Comparison of ENCODE assay signal across 24 mouse cellular contexts in the genomic region with DNA sequence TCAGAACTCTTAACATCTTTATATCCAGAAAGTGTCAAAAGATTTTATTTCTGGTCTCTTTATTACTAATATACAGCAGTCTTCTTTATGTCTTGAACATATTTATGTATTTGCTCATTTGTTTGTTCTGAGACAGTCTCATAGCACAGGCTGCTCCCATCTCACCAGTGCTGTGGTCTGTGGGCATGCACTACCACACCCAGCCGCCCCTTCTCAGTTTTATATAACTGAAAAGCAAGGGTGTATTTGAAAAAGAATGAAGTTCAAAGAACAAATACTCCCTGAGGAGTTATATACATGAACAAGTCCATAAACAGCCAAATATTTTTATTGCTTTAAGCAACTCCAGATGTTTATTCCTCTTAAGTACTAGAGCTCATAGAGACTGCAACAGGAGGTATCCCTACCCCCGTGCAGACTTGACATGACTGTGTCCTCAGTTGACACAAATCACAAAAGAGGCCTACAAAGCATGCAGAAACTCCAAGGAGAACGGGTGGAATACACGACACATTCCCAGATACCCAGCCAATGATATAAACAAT.
DNase-seq lines count a peak whose midpoint lies in the region; ATAC-seq and TF ChIP-seq lines count a peak whose summit lies in the region.
"Had no signal": no experiment of that assay in that cellular context is flagged by ENCODE, and none has a peak within 500 bp of the region (broad histone marks: within the 10 kb centered on the region; RNA-seq: fewer than 3 reads in every experiment).

No protein-coding gene starts in this region.

- peak overlapping the region; percentile 95; the same call in 1 of the 2 replicates for H3K27ac ChIP-seq in heart, embryonic 13.5 days (replicated peaks)
- H3K27ac ChIP-seq in layer of hippocampus, adult 2 months = peak overlapping the region; percentile 91
- H3K27ac ChIP-seq in limb, embryonic 14.5 days (replicated peaks; ENCODE audit: low read depth, low read length) = no peak overlapping the region
- H3K27ac ChIP-seq: hindbrain, embryonic 14.5 days; liver, embryonic 12.5 days; midbrain, embryonic 12.5 days had no signal

- no peak for TF ChIP-seq CTCF in layer of hippocampus, adult 2 months (conservative IDR thresholded peaks at IDR 0.05)

- H3K4me2 ChIP-seq in heart, embryonic 13.5 days = no peak overlapping the region
- H3K4me2 ChIP-seq in limb, embryonic 14.5 days (replicated peaks; ENCODE audit: low read depth, low read length, severe bottlenecking) = no peak overlapping the region
- H3K4me2 ChIP-seq: hindbrain, embryonic 14.5 days; liver, embryonic 12.5 days; midbrain, embryonic 12.5 days had no signal

- no peaks in the 10 kb centered on the region for H3K9me3 ChIP-seq in heart, embryonic 13.5 days
- no peaks in the 10 kb centered on the region for H3K9me3 ChIP-seq in limb, embryonic 14.5 days (ENCODE audit: control insufficient read depth, low read length)
- H3K9me3 ChIP-seq: G1E; liver, embryonic 12.5 days; midbrain, embryonic 12.5 days had no signal

- H3K27me3 ChIP-seq in heart, embryonic 13.5 days (replicated peaks) = no peaks in the 10 kb centered on the region
- H3K27me3 ChIP-seq in limb, embryonic 14.5 days (ENCODE audit: control insufficient read depth, insufficient read depth, low read length) = peaks cover 11% of the 10 kb centered on the region
- H3K27me3 ChIP-seq: CH12.LX; liver, embryonic 12.5 days; midbrain, embryonic 12.5 days had no signal

- TF ChIP-seq POLR2A in limb, embryonic 14.5 days (IDR thresholded peaks at IDR 0.05; ENCODE audit: borderline replicate concordance, extremely low read depth, insufficient read depth, insufficient read length) = no peak

- H3K9ac ChIP-seq in heart, embryonic 13.5 days = no peak overlapping the region
- H3K9ac ChIP-seq in limb, embryonic 14.5 days (ENCODE audit: low read depth, low read length, severe bottlenecking) = no peak overlapping the region
- H3K9ac ChIP-seq: hindbrain, embryonic 14.5 days; liver, embryonic 12.5 days; midbrain, embryonic 12.5 days had no signal

- no peak for DNase-seq in heart, postnatal 36 days
- no peak for DNase-seq in layer of hippocampus, adult 2 months (ENCODE audit: low spot score in 2 of 2)
- no peak for DNase-seq in layer of hippocampus, postnatal 36 days
- peak; percentile 32 for DNase-seq in thymus, postnatal 14 days
- DNase-seq in thymus, adult 18-20 months = no peak
- peak; percentile 68 for DNase-seq in limb, embryonic 14.5 days (ENCODE audit: low spot score)
- DNase-seq in gastrocnemius, postnatal 36 days = no peak
- DNase-seq: adrenal gland, adult 2 months; B cell, adult 2 months; cerebellum, adult 11 months; cerebellum, adult 9-11 months; heart, postnatal 14 days; kidney, adult 18-20 months; kidney, postnatal 14 days; left cerebral cortex, postnatal 4 days; lung, adult 18-20 months; lung, postnatal 10 days had no signal

- intact Hi-C loops in heart, postnatal 36 days (cut with DNase I) = loop anchor here (5.0 kb wide), 1 partner anchor 111 kb away; the partner anchor contains the start of gene Ppm1e
- intact Hi-C loops in gastrocnemius, postnatal 36 days (cut with DNase I) = no loop called here

- 70% methylated on average over 4 of the region's 4 CpGs for whole genome bisulfite sequencing in heart, embryonic 13.5 days
- 29% methylated on average over 4 of the region's 4 CpGs for WGBS in limb, embryonic 14.5 days

- H3K4me1 ChIP-seq in heart, embryonic 13.5 days = peaks cover 55% of the 10 kb centered on the region
- H3K4me1 ChIP-seq in limb, embryonic 14.5 days (ENCODE audit: control insufficient read depth, insufficient read depth, low read length) = peaks cover 15% of the 10 kb centered on the region; the same call in 1 of the 2 replicates

- H3K4me3 ChIP-seq in heart, embryonic 13.5 days = no peak overlapping the region
- no peak overlapping the region for H3K4me3 ChIP-seq in layer of hippocampus, adult 2 months
- H3K4me3 ChIP-seq in limb, embryonic 14.5 days (replicated peaks; ENCODE audit: low read length) = no peak overlapping the region
- H3K4me3 ChIP-seq: liver, embryonic 12.5 days; midbrain, embryonic 12.5 days had no signal

- no peaks in the 10 kb centered on the region for H3K36me3 ChIP-seq in heart, embryonic 13.5 days
- no peaks in the 10 kb centered on the region for H3K36me3 ChIP-seq in limb, embryonic 14.5 days (ENCODE audit: control insufficient read depth, insufficient read depth, low read length)

- ATAC-seq in heart, embryonic 13.5 days (ENCODE audit: extremely low read depth, insufficient number of reproducible peaks, low FRiP score, low TSS enrichment) = no peak
- peak; percentile 55; the same call in 1 of the 2 replicates for ATAC-seq in limb, embryonic 14.5 days (ENCODE audit: low FRiP score, low read depth)
- ATAC-seq: inflammation-experienced regulatory T-cells, adult 6 months; liver, embryonic 12.5 days had no signal

Comparison
In these comparisons a context has a peak if more than half of its experiments do, and no peak if none do; other contexts are left out.
1. DNase-seq: peak in thymus, postnatal 14 days (single experiment) and limb, embryonic 14.5 days (single experiment); none in heart, postnatal 36 days (0 of 2), layer of hippocampus, adult 2 months (0 of 2), layer of hippocampus, postnatal 36 days (0 of 2), thymus, adult 18-20 months (0 of 2) and gastrocnemius, postnatal 36 days (0 of 2).